Mouse (Mus musculus) lung, adult 2 months (tissue): ENCODE data around the gene Ugt1a10.
"Not testable (repeated sequence)": the region's sequence is repeated elsewhere in the genome, so short reads cannot be mapped to it uniquely, and the experiment has no call there.

Experiments
- CTCF ChIP-seq: fragments of 200-500 bp; IDR thresholded peaks from 2 replicates; pipeline ENCODE4 v1.5.1; 2011; ENCODE audit warnings: mild to moderate bottlenecking, low read length, control low read depth; ENCODE audit not compliant: insufficient read depth
- POLR2A ChIP-seq: fragments of 200-500 bp; IDR thresholded peaks from 2 replicates; pipeline ENCODE4 v1.6.1; 2011; ENCODE audit warnings: low read depth, mild to moderate bottlenecking, control low read depth, low read length, borderline replicate concordance; ENCODE audit errors: extremely low read depth

DNA sequence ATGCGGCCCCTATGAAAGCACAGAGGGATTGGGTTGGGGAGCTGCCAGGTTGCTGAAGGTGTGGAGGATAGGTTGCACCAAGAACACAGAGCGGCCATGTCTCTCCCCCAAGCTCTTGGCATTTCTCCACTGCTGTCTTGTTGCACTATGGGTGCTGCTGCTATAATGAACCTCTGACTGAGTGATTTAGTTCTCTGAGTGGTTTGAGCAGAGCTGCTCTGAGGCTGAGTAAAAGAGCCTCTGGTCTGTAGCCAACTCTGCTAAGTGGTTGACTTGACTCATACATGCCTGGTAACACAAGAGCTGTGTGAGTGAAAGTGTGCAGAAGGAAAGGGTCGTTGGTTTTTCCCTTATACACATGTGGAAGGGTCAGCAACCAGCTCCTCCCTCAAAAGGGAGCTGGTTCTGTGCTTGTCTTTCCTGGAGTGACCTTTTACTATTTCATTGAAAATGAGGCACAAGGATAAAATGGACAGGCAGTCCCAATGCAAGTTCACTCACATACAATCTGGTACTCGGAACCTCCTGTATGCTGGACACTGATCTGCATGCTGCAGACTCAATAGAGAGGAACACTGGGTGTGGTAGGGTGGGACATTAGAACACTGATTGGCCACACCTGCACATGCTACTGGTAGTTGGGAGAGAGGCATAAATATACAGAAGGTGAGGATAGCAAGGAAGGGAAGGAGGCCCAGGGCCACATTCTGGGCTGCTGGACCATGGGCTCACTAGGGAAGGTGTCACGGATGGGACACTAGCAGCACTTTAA lies 48.7 kb downstream of the Ugt1a10 start:
- TF ChIP-seq CTCF, POLR2A: not testable (repeated sequence)
